Mouse (Mus musculus): Measurements from ENCODE around the gene Ptprf.

The Ptprf gene

GRCm38 (mm10) chr4:118291231-118291630, at the start of gene Ptprf:
Ptprf (minus strand) TSS chr4:118291405.
- DNase-seq (ENCODE audit: low spot score), result peak; percentile 69

DNA sequence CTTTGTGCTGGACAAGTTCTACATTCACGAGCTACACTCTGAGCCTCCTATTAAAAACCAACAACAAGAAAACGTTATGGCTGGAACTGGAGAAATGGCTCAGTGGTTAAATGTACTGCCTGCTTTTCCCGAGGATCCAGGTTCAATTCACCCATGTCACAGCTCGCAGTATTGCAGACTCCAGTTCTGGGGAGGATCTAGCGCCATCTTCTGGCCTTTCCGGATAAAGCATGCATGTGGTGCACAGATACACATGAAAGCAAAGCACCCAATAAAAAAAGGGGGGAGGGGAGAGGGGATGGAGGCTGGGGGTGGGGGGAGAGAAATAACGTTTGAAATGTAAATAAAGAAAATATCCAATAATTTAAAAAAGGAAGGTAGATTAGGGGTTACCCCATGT, 45.5 kb upstream of the Ptprf start:
- DNase-seq (ENCODE audit: low spot score), result peak; percentile 59

- DNase-seq (ENCODE audit: low spot score), result no peak
Measured at GRCm38 (mm10) chr4:118335991-118336390, 44.8 kb upstream of the Ptprf start.

DNA sequence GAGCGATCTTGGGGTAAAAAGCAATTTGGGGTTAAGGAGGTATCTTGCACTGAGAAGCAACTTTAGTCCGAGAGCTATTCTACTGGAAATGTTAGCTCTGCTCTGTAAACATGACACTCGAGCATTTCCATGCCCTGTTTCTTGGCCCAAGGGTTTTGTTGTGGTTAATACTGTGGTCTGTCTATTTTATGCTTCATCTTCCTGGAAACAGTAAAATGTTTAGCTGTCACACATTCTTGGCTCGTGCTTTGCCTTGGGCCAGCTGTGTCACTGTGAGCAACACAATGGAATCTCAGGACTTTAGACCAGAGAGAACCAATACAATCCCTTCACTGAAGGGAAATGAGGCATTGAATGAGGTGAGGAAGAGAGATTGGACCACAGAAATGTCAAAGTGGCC, 40.6 kb upstream of the Ptprf start:
- no peak for DNase-seq (ENCODE audit: low spot score)

- DNase-seq (ENCODE audit: low spot score), result no peak
Measured at GRCm38 (mm10) chr4:118326476-118326875, 35.3 kb upstream of the Ptprf start.

- DNase-seq (ENCODE audit: low spot score), result no peak
Measured at GRCm38 (mm10) chr4:118320636-118321035, 29.4 kb upstream of the Ptprf start.

DNA sequence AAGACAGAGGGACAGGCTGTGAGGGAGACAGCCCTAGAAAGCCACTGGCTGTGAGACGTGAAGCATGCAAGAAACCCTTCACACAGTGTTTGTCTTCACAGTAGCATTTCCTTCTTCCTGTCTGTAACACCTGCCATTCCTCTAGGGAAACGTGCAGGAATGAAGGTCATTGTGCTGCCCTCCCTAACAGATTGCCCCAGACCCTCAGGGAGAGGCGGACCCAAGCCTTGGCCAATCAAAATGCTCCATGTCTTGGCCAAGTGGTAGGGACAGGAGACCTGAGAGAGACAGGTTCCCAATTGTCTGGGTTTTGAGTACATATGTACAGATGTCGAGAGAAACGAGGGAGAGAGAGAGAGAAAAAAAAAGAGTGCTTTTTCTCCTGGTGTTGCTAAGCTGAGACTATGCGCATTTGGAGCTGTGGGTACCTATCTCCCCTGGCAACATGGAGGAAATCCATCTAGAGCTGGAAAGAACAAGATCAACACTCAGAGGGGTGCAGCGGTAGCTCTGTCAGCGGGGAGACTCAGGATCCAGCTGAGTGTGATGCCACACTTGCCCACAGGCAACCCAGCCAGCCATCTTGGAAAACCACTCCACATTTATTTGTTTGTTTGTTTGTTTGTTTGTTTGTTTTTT, 28.6 kb upstream of the Ptprf start:
- no peak for DNase-seq (ENCODE audit: low spot score)

GRCm38 (mm10) chr4:118316662-118317061, 25.5 kb upstream of the Ptprf start:
- DNase-seq (ENCODE audit: low spot score), result no peak

DNA sequence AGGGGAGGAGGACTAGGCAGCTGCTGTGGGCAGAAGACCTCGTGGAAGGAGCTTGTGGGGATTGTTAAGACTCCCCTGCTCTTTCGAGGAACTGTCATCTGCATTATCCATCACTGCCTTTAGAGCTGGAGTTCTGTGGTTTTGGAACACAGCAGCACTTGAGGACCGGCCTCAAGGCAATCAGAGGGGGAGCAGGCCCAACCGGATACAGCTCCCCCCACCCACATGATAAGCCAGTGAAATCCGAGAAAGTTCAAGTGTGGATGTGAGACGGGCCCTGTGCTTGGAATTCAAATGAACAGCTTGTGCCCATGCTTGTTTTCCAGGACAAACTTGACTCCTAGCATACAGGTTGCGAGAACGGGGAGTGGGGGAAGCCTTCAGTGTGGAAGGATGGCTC, 24.1 kb upstream of the Ptprf start:
- DNase-seq (ENCODE audit: low spot score), result no peak

DNA sequence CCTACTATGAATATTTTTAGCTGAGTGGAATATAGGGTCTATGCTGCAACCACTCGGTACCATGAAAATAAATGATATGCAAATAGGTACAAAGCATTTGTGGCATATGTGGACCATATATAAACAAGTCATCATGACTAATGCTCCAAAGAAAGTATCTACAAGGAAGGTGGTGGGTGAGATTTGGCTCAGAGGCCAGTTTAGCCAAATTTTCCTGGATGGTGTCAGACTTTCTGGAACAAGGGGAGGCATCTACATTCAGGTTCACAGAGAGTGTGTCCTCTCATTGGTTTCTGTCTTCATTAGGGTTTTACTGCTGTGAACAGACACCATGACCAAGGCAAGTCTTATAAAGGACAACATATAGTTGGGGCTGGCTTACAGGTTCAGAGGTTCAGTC, 19.3 kb upstream of the Ptprf start:
- no peak for DNase-seq (ENCODE audit: low spot score)

GRCm38 (mm10) chr4:118307533-118308263, 16.5 kb upstream of the Ptprf start:
- DNase-seq (ENCODE audit: low spot score), result no peak

- DNase-seq (ENCODE audit: low spot score), result no peak
Measured at GRCm38 (mm10) chr4:118306113-118306696, 15.0 kb upstream of the Ptprf start.

GRCm38 (mm10) chr4:118304984-118305383, 13.8 kb upstream of the Ptprf start:
- DNase-seq (ENCODE audit: low spot score), result no peak

DNA sequence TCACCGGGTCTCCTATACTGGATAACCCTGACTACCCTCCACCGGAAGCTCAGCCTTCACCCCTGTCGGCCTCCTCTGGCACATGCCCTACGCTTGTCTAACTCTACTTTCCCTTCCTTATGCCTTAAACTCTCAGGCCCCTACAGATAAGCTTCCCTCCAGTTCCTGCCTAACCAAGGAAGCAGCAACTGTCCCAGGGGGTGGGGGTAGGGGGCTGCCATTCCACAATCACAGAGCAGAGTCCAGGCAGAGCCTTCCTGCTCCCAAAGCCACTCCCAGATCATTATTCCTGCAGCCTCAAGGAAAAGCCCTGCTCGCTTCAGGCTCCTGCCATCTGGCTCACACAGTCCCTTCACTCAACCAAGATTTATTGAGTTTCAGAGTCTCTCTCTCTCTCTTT, 6.6 kb upstream of the Ptprf start:
- no peak for DNase-seq (ENCODE audit: low spot score)

GRCm38 (mm10) chr4:118295651-118296561, 4.7 kb upstream of the Ptprf start:
- no peak for DNase-seq (ENCODE audit: low spot score)

DNA sequence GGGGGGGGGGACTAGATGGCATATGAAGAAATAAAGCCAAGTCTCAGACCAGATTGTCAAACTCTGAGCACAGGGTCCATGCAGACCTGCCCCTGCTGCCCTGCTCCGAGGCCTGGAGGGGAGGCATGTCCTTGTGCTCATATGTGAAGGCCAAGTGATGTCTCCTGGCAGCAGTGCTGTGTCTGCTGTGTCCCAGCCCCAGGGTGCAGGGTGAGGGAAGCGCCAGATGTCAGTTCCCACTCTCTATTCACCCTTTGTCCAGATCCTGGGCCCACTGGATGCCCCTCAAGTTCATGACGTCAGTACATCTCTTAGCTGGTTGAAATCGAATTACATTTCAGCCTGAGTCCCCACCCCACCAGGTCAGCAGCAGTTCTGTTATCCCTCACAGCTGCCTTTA, 3.6 kb upstream of the Ptprf start:
- DNase-seq (ENCODE audit: low spot score), result no peak

DNA sequence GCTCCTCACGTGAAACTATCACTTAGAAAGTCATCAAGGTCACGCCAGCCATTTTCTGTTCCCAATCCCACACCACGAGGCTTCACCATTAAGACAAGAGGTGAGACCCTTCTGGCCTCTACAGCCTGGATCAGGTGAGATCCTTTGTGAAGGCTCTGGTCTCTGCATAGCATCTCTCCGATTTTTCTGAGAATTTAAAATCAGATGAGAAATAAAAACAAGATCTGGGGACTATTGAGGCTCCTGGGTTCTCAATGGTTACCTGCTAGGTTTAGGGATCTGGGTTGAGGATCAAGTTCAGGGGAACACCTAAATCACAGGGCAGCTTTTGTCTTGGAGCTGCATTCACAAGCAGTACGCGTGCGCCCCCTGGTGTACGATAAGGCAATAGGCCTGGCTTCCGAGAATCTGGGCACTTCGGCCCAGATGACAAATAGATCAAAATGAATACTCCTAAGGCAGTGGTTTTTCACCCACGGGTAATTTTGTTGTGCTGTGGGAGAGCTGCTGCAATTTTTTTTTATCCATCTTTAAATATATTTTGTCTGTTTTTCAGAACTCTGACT, 1.6 kb upstream of the Ptprf start:
- DNase-seq (ENCODE audit: low spot score), result peak; percentile 80

DNA sequence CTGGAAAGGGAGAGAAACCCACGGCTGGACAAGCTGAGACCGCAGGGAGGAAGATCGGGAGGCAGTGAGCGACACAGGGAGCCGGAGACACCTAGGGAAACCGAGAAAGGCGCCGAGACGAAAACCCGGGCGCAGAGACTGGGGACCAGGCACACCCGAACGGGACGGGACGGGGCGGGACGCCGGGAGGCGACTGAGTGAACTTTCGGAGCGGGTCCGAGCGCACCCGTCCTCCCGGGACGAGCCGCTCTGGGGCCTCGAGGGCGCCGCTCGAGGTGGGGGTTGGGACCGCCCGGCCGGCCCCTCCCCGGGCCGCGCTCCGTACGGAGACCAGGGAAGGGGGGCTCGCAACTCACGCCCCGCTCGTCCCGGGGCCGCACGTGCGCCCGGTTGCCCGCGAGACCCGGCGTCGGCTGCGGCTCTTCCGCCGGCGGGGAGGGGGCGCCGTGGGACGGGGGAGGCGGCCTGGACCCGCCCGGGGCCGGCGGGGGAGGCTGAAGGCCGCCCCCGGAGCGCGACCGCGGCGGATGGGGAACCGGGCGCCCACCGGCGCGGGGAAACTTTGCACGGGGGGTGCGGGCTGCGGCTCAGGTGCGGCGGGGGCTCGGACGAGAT, 682 bp downstream of the Ptprf start:
- no peak for DNase-seq (ENCODE audit: low spot score)

DNA sequence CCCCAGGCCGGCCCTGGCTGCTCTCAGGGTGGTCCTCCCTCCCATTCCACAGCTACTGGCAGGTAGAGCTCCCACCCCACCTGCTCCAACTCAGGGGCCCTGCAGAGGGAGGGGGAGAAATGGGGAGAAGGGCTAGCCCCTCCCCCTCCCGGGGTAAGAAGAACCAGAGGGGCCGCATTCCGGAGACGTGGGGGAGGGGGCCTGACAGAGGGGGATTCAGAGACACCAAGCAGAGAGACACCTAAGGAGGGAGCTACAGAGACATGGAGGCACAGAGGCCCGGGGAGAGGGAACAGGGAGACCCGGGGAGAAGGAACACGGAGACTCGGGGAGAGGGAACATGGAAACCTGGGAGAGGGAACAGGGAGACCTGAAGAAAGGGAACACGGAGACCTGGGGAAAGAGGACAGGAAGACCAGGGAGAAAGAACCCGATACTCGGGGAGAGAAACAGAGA, 1.2 kb downstream of the Ptprf start:
- no peak for DNase-seq (ENCODE audit: low spot score)

- DNase-seq (ENCODE audit: low spot score), result no peak
Measured at GRCm38 (mm10) chr4:118289266-118289665, 1.9 kb downstream of the Ptprf start.

DNA sequence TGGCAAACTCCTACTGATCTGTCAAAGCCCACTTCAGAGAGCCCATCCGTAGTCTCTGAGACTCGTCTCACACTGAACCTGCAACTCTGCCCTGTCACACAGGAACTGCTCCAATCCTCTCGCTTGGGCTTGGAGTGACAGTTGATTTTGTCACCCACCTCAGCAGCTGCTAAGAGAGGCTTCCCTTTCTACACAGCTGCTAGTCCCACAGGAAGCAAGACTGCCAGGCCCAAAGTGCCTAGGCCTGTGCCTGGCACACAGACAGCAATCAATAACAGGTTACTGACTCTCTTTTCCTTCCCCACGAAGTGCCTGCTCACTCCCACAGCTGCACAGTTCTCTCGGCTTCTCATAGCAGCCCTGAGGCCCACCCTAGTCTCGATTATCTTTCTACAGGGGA, 2.7 kb downstream of the Ptprf start:
- DNase-seq (ENCODE audit: low spot score), result no peak

DNA sequence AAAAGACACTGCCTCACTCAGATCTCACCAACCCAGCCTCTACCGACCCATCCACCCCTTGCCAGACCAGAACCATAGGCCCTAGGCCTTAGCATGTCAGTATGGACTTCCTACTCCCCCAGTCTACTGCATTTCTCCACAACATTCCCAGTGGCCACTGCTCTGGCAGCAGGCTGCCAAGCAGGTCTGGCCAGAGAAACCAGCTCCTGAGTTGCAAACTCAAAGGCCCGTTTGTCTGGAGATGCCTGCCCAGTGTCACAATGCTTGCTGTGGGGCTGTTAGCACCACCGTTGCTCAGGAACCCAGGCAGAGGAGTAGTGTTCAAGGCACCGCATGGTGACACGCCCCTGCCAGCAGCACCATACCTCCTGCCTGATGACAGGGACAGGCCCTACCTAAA, 5.0 kb downstream of the Ptprf start:
- DNase-seq (ENCODE audit: low spot score), result no peak

Measured in ovary, postnatal 14 days (tissue).